Mouse (Mus musculus): ENCODE results near the gene Smad9. TPM values are rescaled to one million over a fixed set of nuclear protein-coding genes. Genes with fewer than 3 reads are reported as not detected.

Gene Smad9
- total and polyA plus RNA-seq, 3 experiments = 0.05 TPM; not detected in 2

GRCm38 (mm10) chr3:54769349-54770275 lies 14.2 kb downstream of the Smad9 start:
- no peaks in the 10 kb centered on the region for H3K4me1 ChIP-seq (ENCODE audit: insufficient read depth, low read depth, low read length)
- no peak for ATAC-seq (ENCODE audit: extremely low read depth, insufficient number of reproducible peaks, low FRiP score, poor library complexity, severe bottlenecking)
- TF ChIP-seq GATA1 (IDR thresholded peaks at IDR 0.05; ENCODE audit: borderline replicate concordance, low read length) = no peak

GRCm38 (mm10) chr3:54773613-54774012 lies 18.2 kb downstream of the Smad9 start:
- Histone ChIP-seq H3K36me3 (replicated peaks) (no peaks in the 10 kb centered on the region), H3K9me3 (replicated peaks) (peaks cover 5% of the 10 kb centered on the region; the same call in 1 of the 2 replicates), H3K4me3 (ENCODE audit: low read depth, low read length) (no peak overlapping the region), H3K4me1 (ENCODE audit: insufficient read depth, low read depth, low read length) (no peaks in the 10 kb centered on the region), H3K27me3 (ENCODE audit: insufficient read depth, low read length) (no peaks in the 10 kb centered on the region)
- TF ChIP-seq POLR2AphosphoS5 (IDR thresholded peaks at IDR 0.05; ENCODE audit: insufficient replicate concordance, low read depth, low read length) = no peak
- ATAC-seq (ENCODE audit: extremely low read depth, insufficient number of reproducible peaks, low FRiP score, poor library complexity, severe bottlenecking) = no peak
- no peak for DNase-seq (ENCODE audit: low spot score)

More at GRCm38 (mm10) chr3:54769349-54770275, 14.2 kb downstream of the Smad9 start:
- Histone ChIP-seq H3K27me3 (ENCODE audit: insufficient read depth, low read length) (no peaks in the 10 kb centered on the region), H3K4me3 (ENCODE audit: low read depth, low read length) (no peak overlapping the region), H3K36me3 (replicated peaks) (no peaks in the 10 kb centered on the region), H3K9me3 (replicated peaks) (peaks cover 5% of the 10 kb centered on the region; the same call in 1 of the 2 replicates)
- DNase-seq (ENCODE audit: low spot score) = no peak

- H3K27me3 ChIP-seq (ENCODE audit: insufficient read depth, low read length) = no peaks in the 10 kb centered on the region
- H3K4me3 ChIP-seq (ENCODE audit: low read depth, low read length) = no peak overlapping the region
- no peaks in the 10 kb centered on the region for H3K36me3 ChIP-seq (replicated peaks)
- H3K4me1 ChIP-seq (ENCODE audit: insufficient read depth, low read depth, low read length) = no peaks in the 10 kb centered on the region
- H3K9me3 ChIP-seq (replicated peaks) = peaks cover 5% of the 10 kb centered on the region; the same call in 1 of the 2 replicates
- TF ChIP-seq TAL1 (conservative IDR thresholded peaks at IDR 0.05; ENCODE audit: low read depth, low read length) (no peak), CTCF (IDR thresholded peaks at IDR 0.05; ENCODE audit: low read depth, low read length) (no peak), POLR2AphosphoS5 (IDR thresholded peaks at IDR 0.05; ENCODE audit: insufficient replicate concordance, low read depth, low read length) (no peak), GATA2 (IDR thresholded peaks at IDR 0.05; ENCODE audit: borderline replicate concordance, low read depth, low read length) (no peak), GATA1 (IDR thresholded peaks at IDR 0.05; ENCODE audit: borderline replicate concordance, low read length) (no peak)
- DNase-seq (ENCODE audit: low spot score) (no peak), ATAC-seq (ENCODE audit: extremely low read depth, insufficient number of reproducible peaks, low FRiP score, poor library complexity, severe bottlenecking) (no peak; the same call in 1 of the 2 replicates)
These were observed 20.7 kb downstream of the Smad9 start for GRCm38 (mm10) chr3:54775989-54776631.

- H3K36me3 ChIP-seq (replicated peaks) = no peaks in the 10 kb centered on the region
- DNase-seq (ENCODE audit: low spot score) = no peak
- no peak for ATAC-seq (ENCODE audit: extremely low read depth, insufficient number of reproducible peaks, low FRiP score, poor library complexity, severe bottlenecking)
These were observed 35.2 kb downstream of the Smad9 start for GRCm38 (mm10) chr3:54790601-54791000.

GRCm38 (mm10) chr3:54791822-54792677 lies 36.7 kb downstream of the Smad9 start:
- DNase-seq (ENCODE audit: low spot score) (no peak), ATAC-seq (ENCODE audit: extremely low read depth, insufficient number of reproducible peaks, low FRiP score, poor library complexity, severe bottlenecking) (no peak)
- no peak overlapping the region for H3K4me3 ChIP-seq (ENCODE audit: low read depth, low read length)
- H3K27me3 ChIP-seq (ENCODE audit: insufficient read depth, low read length) = peaks cover 2% of the 10 kb centered on the region; the same call in 1 of the 2 replicates
- no peaks in the 10 kb centered on the region for H3K4me1 ChIP-seq (ENCODE audit: insufficient read depth, low read depth, low read length)
- peaks cover 10% of the 10 kb centered on the region for H3K9me3 ChIP-seq (replicated peaks)
- H3K36me3 ChIP-seq (replicated peaks) = no peaks in the 10 kb centered on the region
- no peak for TF ChIP-seq POLR2AphosphoS5 (IDR thresholded peaks at IDR 0.05; ENCODE audit: insufficient replicate concordance, low read depth, low read length)
- no peak for TF ChIP-seq TAL1 (conservative IDR thresholded peaks at IDR 0.05; ENCODE audit: low read depth, low read length)
- no peak for TF ChIP-seq CTCF (IDR thresholded peaks at IDR 0.05; ENCODE audit: low read depth, low read length)
- TF ChIP-seq GATA1 (IDR thresholded peaks at IDR 0.05; ENCODE audit: borderline replicate concordance, low read length) = no peak
- no peak for TF ChIP-seq GATA2 (IDR thresholded peaks at IDR 0.05; ENCODE audit: borderline replicate concordance, low read depth, low read length)

More at GRCm38 (mm10) chr3:54790601-54791000, 35.2 kb downstream of the Smad9 start:
- H3K27me3 ChIP-seq (ENCODE audit: insufficient read depth, low read length) = peaks cover 6% of the 10 kb centered on the region; the same call in 1 of the 2 replicates
- TF ChIP-seq TAL1 (conservative IDR thresholded peaks at IDR 0.05; ENCODE audit: low read depth, low read length) (no peak), CTCF (IDR thresholded peaks at IDR 0.05; ENCODE audit: low read depth, low read length) (no peak), POLR2AphosphoS5 (IDR thresholded peaks at IDR 0.05; ENCODE audit: insufficient replicate concordance, low read depth, low read length) (no peak), GATA1 (IDR thresholded peaks at IDR 0.05; ENCODE audit: borderline replicate concordance, low read length) (no peak), GATA2 (IDR thresholded peaks at IDR 0.05; ENCODE audit: borderline replicate concordance, low read depth, low read length) (no peak)
- no peak overlapping the region for H3K4me3 ChIP-seq (ENCODE audit: low read depth, low read length)
- peaks cover 10% of the 10 kb centered on the region for H3K9me3 ChIP-seq (replicated peaks)
- no peaks in the 10 kb centered on the region for H3K4me1 ChIP-seq (ENCODE audit: insufficient read depth, low read depth, low read length)

DNA sequence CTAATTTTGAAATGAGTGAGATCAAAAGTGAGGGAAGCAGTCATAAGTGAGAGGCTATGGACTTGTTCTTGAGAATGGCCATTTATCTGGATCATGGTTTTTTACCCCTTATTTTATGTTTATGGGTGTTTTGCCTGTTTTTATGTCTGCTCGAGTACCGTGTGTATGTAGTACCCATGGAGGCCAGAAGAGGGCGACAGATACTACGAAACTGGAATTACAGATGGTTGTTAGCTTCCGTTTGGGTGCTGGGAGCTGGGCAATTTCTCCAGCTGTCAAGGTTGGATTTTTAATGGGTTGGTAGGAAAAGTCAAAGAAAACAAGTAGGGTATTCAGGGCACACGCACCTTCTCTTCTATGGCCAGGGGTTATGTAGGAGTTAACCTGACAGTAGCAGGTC lies 38.4 kb downstream of the Smad9 start:
- no peak for DNase-seq (ENCODE audit: low spot score)
- Histone ChIP-seq H3K36me3 (replicated peaks) (no peaks in the 10 kb centered on the region), H3K4me3 (ENCODE audit: low read depth, low read length) (no peak overlapping the region), H3K4me1 (ENCODE audit: insufficient read depth, low read depth, low read length) (no peaks in the 10 kb centered on the region), H3K9me3 (replicated peaks) (peaks cover 10% of the 10 kb centered on the region), H3K27me3 (ENCODE audit: insufficient read depth, low read length) (peaks cover 2% of the 10 kb centered on the region; the same call in 1 of the 2 replicates)
- ATAC-seq (ENCODE audit: extremely low read depth, insufficient number of reproducible peaks, low FRiP score, poor library complexity, severe bottlenecking) = no peak
- no peak for TF ChIP-seq CTCF (IDR thresholded peaks at IDR 0.05; ENCODE audit: low read depth, low read length)
- no peak for TF ChIP-seq GATA2 (IDR thresholded peaks at IDR 0.05; ENCODE audit: borderline replicate concordance, low read depth, low read length)
- no peak for TF ChIP-seq POLR2AphosphoS5 (IDR thresholded peaks at IDR 0.05; ENCODE audit: insufficient replicate concordance, low read depth, low read length)
- TF ChIP-seq TAL1 (conservative IDR thresholded peaks at IDR 0.05; ENCODE audit: low read depth, low read length) = no peak
- no peak for TF ChIP-seq GATA1 (IDR thresholded peaks at IDR 0.05; ENCODE audit: borderline replicate concordance, low read length)
